Mouse (Mus musculus): Measurements from ENCODE around the gene Slc6a11.

Gene Slc6a11

GRCm38 (mm10) chr6:114131122-114131872, at the start of gene Slc6a11:
TSS of gene Slc6a11 (plus strand) at chr6:114131241.
- no peak for DNase-seq (ENCODE audit: low read depth)

- peak; percentile 62 for DNase-seq (ENCODE audit: low read depth)
These were observed 43.9 kb upstream of the Slc6a11 start for GRCm38 (mm10) chr6:114087106-114087505.

DNA sequence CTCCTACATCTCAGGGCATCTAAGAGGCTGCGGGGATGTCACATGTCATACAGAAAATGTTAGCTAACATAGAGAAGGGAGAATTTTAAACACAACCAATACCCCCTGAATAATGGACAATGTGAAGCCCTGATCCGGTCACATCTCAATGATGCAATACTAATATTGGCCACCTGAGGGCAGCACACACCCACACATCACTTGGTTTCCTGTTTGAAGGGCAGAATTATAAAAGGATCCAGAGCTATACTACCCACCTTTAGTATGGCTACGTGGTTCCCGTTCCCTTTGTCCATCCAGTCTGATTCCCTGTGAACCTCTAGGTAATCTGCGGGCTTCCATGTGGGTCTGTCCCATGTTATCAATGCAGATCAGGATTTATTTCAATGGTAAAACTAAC, 41.4 kb upstream of the Slc6a11 start:
- peak; percentile 82 for DNase-seq (ENCODE audit: low read depth)

DNA sequence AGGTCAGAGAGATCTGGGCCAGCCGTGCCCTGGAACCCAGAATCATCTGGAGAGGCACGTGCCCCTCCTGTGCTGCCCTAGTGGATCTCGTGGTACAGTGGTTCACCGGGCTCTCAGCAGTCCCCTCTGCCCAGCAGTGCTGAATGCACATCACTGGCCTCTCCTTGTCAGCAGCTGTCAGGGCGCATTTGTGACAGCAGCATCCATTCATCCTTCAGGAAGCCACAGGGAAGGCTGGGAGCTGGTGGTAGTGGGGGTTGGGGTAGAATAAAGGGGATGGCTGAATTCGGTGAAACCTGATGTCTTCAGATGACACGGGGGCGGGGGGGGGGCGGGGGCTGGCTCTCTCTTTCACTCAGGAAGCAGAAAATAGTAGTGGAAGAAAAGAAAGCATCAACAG, 38.8 kb upstream of the Slc6a11 start:
- no peak for DNase-seq (ENCODE audit: low read depth)

DNA sequence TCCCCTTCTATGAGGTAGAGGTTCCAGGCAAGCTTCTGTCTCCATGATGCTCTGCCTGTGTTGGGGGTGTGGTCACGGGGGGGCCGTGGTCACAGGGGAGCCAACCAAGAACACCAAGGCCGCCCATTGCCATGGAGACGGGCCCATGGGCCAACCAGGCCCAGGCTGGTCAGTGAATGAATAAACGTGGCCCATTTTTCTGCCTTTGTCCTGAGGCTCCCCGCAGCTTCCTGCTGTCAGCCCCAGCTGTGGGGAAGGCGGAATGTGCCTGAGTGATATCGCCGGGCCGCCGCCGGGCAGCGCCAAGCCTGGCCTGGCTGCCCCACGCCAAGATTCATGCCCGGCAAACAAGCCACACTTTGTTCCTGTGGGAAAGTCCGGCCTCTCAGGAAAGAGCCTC, 36.8 kb upstream of the Slc6a11 start:
- DNase-seq (ENCODE audit: low read depth), result no peak

- no peak for DNase-seq (ENCODE audit: low read depth)
These were observed 34.5 kb upstream of the Slc6a11 start for GRCm38 (mm10) chr6:114096574-114096973.

DNA sequence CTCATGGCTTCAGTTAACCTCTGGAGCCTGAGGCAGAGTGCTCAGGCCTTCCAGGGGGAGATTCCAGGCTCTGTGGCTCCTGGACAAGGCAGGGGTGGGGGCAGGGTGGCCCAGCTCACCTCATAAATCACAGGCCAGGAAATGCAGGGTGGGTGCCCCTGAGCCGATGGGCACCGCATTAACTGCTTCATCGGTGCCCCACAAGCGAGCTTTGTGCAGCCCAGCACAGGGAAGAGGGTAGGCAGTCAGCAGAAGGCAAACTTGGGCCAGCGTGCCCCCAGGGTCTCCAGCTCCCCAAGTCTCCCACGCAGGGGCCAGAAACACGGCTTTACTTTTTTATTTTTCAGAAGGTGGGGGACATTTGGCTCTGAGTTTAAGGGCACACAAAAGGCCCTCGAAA, 29.1 kb upstream of the Slc6a11 start:
- DNase-seq (ENCODE audit: low read depth), result no peak

DNA sequence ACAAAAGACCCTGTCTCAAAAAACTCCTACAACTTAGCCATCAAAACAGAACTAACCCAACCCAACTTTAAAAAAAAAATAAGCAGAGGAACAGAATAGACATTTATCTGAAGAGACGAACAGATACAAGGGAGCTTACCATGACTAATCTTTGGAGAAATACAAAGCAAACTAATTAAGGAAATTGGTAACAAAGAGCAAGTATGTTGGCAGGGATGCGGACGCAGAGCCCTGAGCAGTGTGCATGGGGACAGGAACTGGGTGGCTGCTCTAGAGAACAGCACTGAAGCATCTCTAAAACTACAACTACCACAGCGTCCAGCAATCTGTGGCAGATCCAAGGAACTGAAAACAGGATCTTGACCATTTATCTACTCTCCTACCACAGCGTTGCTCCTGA, 11.5 kb upstream of the Slc6a11 start:
- DNase-seq (ENCODE audit: low read depth), result no peak

DNA sequence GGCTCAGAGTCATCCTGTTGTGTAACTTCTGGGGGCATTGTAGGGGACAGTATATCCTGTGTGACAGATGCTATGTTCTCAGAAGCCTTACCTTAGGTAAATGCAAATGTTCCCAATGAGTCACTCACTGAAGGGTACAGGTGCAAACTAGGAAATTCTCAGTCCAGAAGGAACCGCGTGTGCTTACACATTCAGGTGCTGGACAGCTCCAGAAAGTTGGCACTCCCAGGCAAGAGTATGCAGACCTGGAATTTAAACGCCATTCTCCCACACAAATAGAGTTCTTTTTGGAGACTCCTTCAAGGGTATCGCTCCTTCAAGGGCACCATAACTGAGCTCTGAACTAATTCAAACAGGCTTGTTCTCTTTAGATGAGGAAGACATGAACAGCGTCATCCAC, 5.5 kb upstream of the Slc6a11 start:
- DNase-seq (ENCODE audit: low read depth), result peak; percentile 24

GRCm38 (mm10) chr6:114132472-114132871, 1.4 kb downstream of the Slc6a11 start:
- no peak for DNase-seq (ENCODE audit: low read depth)

- DNase-seq (ENCODE audit: low read depth), result no peak
These were observed 1.9 kb downstream of the Slc6a11 start for GRCm38 (mm10) chr6:114132916-114133315.

GRCm38 (mm10) chr6:114138970-114139369, 7.9 kb downstream of the Slc6a11 start:
- DNase-seq (ENCODE audit: low read depth), result no peak

DNA sequence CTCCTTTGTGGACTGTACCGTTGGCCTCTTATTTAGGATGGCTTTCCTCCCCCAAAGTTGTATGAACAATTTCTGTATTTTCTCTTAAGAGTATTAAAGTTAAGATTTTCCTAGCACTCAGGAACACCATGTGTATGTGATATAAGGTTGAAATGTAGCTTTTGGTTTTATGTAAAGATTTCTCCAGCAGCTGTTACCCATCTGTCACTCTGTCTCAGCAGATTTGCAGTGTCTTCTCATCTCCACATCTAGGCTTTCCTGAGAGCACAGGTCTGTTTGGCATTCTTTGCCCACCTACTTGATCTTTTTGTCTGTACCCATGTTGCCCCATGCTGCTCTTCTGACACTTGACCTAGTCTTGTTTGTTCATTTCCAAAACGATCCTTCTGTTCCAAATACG, 10.4 kb downstream of the Slc6a11 start:
- no peak for DNase-seq (ENCODE audit: low read depth)

GRCm38 (mm10) chr6:114142480-114142879, 11.4 kb downstream of the Slc6a11 start:
- DNase-seq (ENCODE audit: low read depth), result no peak

- no peak for DNase-seq (ENCODE audit: low read depth)
These were observed 12.5 kb downstream of the Slc6a11 start for GRCm38 (mm10) chr6:114143544-114143943.

GRCm38 (mm10) chr6:114144447-114145105, 13.5 kb downstream of the Slc6a11 start:
- DNase-seq (ENCODE audit: low read depth), result no peak

DNA sequence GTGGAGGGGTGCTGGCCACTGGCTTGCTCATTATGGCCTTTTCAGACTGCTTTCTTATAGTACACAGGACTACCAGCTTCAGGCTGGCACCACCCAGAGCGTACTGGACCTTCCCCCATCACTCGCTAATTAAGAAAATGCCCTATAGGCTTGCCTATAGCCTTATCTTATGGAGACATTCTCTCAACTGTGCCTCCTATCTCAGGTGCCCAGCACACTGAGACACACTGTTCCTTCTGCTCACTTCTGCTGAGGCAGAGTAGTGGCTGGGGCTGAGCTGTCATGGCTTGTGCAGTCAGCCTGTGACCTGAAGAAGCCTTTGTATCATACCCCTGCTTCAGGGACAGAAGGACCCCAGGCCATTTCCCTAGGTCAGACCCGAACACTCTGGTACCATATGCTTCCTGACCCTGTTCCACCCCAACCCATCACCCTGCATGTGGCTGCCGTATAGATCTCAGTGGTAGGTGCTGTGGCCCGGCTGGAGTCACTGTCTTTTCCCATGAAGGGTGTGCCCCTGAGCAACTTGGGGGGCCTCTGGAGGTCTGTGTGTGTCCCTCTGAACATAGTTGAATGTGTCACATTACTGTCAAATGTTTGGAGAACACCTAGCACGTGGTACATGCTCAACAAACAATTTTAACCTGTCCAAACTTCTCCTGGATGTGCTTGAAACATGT, 14.7 kb downstream of the Slc6a11 start:
- no peak for DNase-seq (ENCODE audit: low read depth)

GRCm38 (mm10) chr6:114155720-114156119, 24.7 kb downstream of the Slc6a11 start:
- no peak for DNase-seq (ENCODE audit: low read depth)

DNA sequence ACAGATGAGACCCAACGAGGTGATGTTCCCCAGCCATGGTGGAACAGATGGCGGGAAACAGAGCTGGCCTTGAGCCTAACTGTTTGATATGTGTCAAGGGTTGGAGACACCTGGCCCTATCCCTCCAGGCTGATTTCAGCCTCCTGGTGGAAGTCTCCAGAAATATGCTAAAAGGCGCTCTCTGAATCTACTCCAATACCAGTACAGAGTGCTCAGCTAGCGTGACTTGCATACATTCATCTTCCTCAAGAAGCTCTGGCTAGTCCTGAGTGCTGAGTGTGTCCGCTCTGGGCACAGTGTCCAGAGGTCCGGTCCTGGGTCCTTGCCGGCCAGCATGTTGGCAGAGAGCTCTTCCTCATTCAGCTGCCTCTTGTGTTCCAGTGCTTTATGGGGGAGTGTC, 27.8 kb downstream of the Slc6a11 start:
- no peak for DNase-seq (ENCODE audit: low read depth)

GRCm38 (mm10) chr6:114160732-114161131, 29.7 kb downstream of the Slc6a11 start:
- no peak for DNase-seq (ENCODE audit: low read depth)

GRCm38 (mm10) chr6:114174052-114174397, 43.0 kb downstream of the Slc6a11 start:
- DNase-seq (ENCODE audit: low read depth), result no peak

- no peak for DNase-seq (ENCODE audit: low read depth)
These were observed 43.5 kb downstream of the Slc6a11 start for GRCm38 (mm10) chr6:114174398-114175140.

- no peak for DNase-seq (ENCODE audit: low read depth)
These were observed 47.1 kb downstream of the Slc6a11 start for GRCm38 (mm10) chr6:114178141-114178540.
